In the genomic region with DNA sequence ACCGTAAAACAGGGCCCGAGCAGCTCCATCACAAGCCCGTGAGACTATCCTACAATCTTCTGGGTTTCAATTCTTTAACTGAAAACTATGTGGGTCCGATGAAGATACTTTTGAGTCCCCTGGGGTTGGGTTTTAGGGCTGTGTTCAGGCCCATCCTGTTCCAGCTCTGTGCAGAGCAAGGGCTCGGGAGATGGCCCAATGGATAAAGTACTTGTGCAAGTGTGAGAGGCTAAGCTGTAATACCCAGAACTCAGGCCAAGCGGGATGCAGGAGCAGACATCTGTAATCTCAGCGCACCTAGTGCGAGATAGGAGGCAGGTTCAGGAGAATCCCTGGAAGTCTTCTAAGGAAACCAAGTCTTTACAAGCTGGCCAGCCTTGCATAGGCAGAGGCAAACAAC, we compare ENCODE assay signal across 22 mouse cellular contexts.
A peak's percentile ranks its signal among the peaks of the same experiment; 100 is the strongest.
DNase-seq lines count a peak whose midpoint lies in the region; ATAC-seq and TF ChIP-seq lines count a peak whose summit lies in the region.
"Had no signal": no experiment of that assay in that cellular context is flagged by ENCODE, and none has a peak within 500 bp of the region (broad histone marks: within the 10 kb centered on the region; RNA-seq: fewer than 3 reads in every experiment).

No protein-coding gene starts in this region.

- no peaks in the 10 kb centered on the region for H3K36me3 ChIP-seq in liver, adult 2 months (ENCODE audit: control insufficient read depth, insufficient read depth, low read length)
- H3K36me3 ChIP-seq in liver, embryonic 11.5 days (ENCODE audit: control insufficient read depth, insufficient read depth, low read length), result no peaks in the 10 kb centered on the region
- H3K36me3 ChIP-seq: forebrain, embryonic 10.5 days; heart, embryonic 13.5 days had no signal

- 0 out of 2 replicates have a peak overlapping the region, but pooled peaks have one; percentile 67 for H3K27ac ChIP-seq in gastrocnemius, adult 2 months
- H3K27ac ChIP-seq in liver, adult 2 months (replicated peaks; ENCODE audit: insufficient read depth, low read depth, low read length), result no peak overlapping the region
- no peak overlapping the region for H3K27ac ChIP-seq in liver, embryonic 11.5 days (ENCODE audit: low read depth, low read length)
- H3K27ac ChIP-seq: forebrain, embryonic 10.5 days; forebrain, embryonic 13.5 days; heart, adult 2 months had no signal

- no peaks in the 10 kb centered on the region for H3K79me2 ChIP-seq in liver, adult 2 months (ENCODE audit: control insufficient read depth, insufficient read depth, low read length)

- intact Hi-C loops in gastrocnemius, adult 2 months (cut with DNase I), result loop anchor here (1.0 to 5.0 kb wide), 2 partner anchors 22 to 122 kb away; no protein-coding TSS in a partner anchor

- ATAC-seq in liver, embryonic 11.5 days (replicated peaks; ENCODE audit: low FRiP score), result no peak
- ATAC-seq: CD4-positive, CD25-positive, alpha-beta regulatory T cell, adult 4 months; forebrain, embryonic 13.5 days; inflammation-experienced regulatory T-cells, adult 6 months had no signal

- no peak overlapping the region for H3K4me2 ChIP-seq in liver, embryonic 11.5 days
- H3K4me2 ChIP-seq: forebrain, embryonic 13.5 days; heart, embryonic 13.5 days; hindbrain, embryonic 14.5 days had no signal

- whole genome bisulfite sequencing in liver, adult 2 months, result 96% methylated on average over 8 of the region's 8 CpGs
- 87% methylated on average over 8 of the region's 8 CpGs for WGBS in liver, embryonic 11.5 days

- no peak overlapping the region for H3K9ac ChIP-seq in liver, adult 2 months (ENCODE audit: low read depth, low read length)
- H3K9ac ChIP-seq in liver, embryonic 11.5 days (ENCODE audit: low read depth, low read length), result no peak overlapping the region
- H3K9ac ChIP-seq: forebrain, embryonic 13.5 days; hindbrain, embryonic 14.5 days had no signal

- no peaks in the 10 kb centered on the region for H3K27me3 ChIP-seq in liver, adult 2 months (ENCODE audit: control insufficient read depth, insufficient read depth, low read length)
- H3K27me3 ChIP-seq in liver, embryonic 11.5 days (replicated peaks; ENCODE audit: control insufficient read depth, insufficient read depth, low read length), result no peaks in the 10 kb centered on the region
- H3K27me3 ChIP-seq: forebrain, embryonic 13.5 days; heart, embryonic 13.5 days had no signal

- TF ChIP-seq POLR2A in liver, adult 2 months (IDR thresholded peaks at IDR 0.05; ENCODE audit: extremely low read depth, insufficient read depth, low read length), result no peak

- H3K9me3 ChIP-seq in liver, embryonic 11.5 days (ENCODE audit: control insufficient read depth, low read length), result no peaks in the 10 kb centered on the region
- H3K9me3 ChIP-seq: forebrain, embryonic 10.5 days; forebrain, embryonic 13.5 days; heart, embryonic 13.5 days had no signal

- no peak for DNase-seq in gastrocnemius, adult 2 months
- DNase-seq in gastrocnemius, adult 8-10 months (ENCODE audit: low spot score in 2 of 2), result no peak
- peak; percentile 21 for DNase-seq in liver, adult 2 months (ENCODE audit: extremely low read depth, low read depth, low spot score)
- DNase-seq in liver, embryonic 11.5 days (ENCODE audit: low spot score), result no peak
- DNase-seq in urinary bladder, adult 2 months (ENCODE audit: low spot score), result peak; percentile 12
- no peak for DNase-seq in urinary bladder, adult 18-20 months (ENCODE audit: low spot score in 2 of 2)
- no peak for DNase-seq in adrenal gland, postnatal 10 days
- DNase-seq: adrenal gland, adult 8-10 months; adrenal gland, postnatal 36 days; cerebellum, adult 18-20 months; cerebellum, adult 9-10 months; cerebellum, postnatal 14 days; gastrocnemius, postnatal 25 days; heart, adult 2 months; heart, postnatal 14 days; heart, postnatal 4 days had no signal

- H3K4me1 ChIP-seq in liver, adult 2 months (ENCODE audit: control insufficient read depth, insufficient read depth, low read length), result peaks cover 12% of the 10 kb centered on the region
- H3K4me1 ChIP-seq in liver, embryonic 11.5 days (replicated peaks; ENCODE audit: control insufficient read depth, insufficient read depth, low read length), result 0 out of 2 replicates have a peak, but pooled peaks cover 3% of the 10 kb centered on the region
- H3K4me1 ChIP-seq: forebrain, embryonic 10.5 days had no signal

- no peak for TF ChIP-seq CTCF in gastrocnemius, adult 2 months (IDR thresholded peaks at IDR 0.05)
- no peak for TF ChIP-seq CTCF in liver, adult 2 months (IDR thresholded peaks at IDR 0.05; ENCODE audit: low read depth, low read length)

- H3K4me3 ChIP-seq in gastrocnemius, adult 2 months, result no peak overlapping the region
- H3K4me3 ChIP-seq in liver, adult 2 months (ENCODE audit: insufficient read depth, low read depth, low read length), result no peak overlapping the region
- no peak overlapping the region for H3K4me3 ChIP-seq in liver, embryonic 11.5 days (ENCODE audit: low read depth, low read length)
- H3K4me3 ChIP-seq: forebrain, embryonic 10.5 days; forebrain, embryonic 13.5 days; heart, adult 2 months; heart, embryonic 13.5 days had no signal

Comparison
In these comparisons a context has a peak if more than half of its experiments do, and no peak if none do; other contexts are left out.
1. DNase-seq: peak in liver, adult 2 months (single experiment) and urinary bladder, adult 2 months (single experiment); none in gastrocnemius, adult 2 months (single experiment), gastrocnemius, adult 8-10 months (0 of 2), liver, embryonic 11.5 days (single experiment), urinary bladder, adult 18-20 months (0 of 2) and adrenal gland, postnatal 10 days (single experiment).